Mouse (Mus musculus) kidney, postnatal 36 days (tissue): ENCODE results near the gene Mycbp.
"Not testable (repeated sequence)": the region's sequence is repeated elsewhere in the genome, so short reads cannot be mapped to it uniquely, and the experiment has no call there.

Source experiments
- DNase-seq, 2 experiments: peaks; one replicate each; pipeline ENCODE4 v3.0.0; 2021 to 2022; ENCODE audit warnings: mixed read lengths in 2 of 2

The Mycbp gene

DNA sequence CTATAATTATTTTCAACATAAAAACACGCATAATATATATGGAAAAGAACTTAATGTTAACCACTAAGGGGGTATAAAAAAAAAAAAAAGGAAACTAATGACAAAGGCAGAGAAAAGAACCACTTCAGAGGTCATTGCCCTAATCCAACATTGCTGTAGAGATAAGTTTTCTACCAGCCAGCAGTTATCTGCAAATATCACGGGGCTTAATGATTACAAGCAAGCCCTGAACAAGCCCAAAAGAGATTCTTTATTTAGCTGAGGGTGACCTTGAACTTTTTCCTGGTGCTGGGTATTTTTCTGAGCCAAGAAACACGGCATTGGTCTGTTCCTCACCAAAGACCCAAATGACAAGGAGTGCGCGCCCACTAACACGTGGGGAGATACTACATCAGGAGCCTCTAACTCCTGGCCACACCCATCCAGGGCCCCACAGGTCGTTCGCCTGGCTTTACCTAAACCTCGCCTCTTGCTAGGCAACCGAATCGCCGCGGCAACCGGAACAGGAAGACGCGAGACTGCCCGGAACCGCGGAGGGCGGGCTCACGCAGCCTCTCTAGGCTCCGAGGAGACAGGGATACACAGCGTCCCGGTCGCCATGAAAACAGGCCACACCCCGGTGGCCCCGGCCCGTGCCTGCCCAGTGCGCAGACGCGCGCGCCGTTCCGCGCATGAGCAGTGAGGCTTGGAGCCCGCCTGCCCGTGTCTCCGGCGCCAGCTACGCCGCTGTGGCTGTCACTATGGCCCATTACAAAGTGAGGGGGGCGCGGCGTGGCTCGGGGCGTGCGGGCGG, at the start of gene Mycbp:
TSS of gene Mycbp (plus strand) at position 500 of the 793 bp plus-strand sequence.
- peak; percentile 99 to 100 for DNase-seq

- DNase-seq, result no peak
Measured at GRCm38 (mm10) chr4:123856888-123857287, 47.7 kb upstream of the Mycbp start.

DNA sequence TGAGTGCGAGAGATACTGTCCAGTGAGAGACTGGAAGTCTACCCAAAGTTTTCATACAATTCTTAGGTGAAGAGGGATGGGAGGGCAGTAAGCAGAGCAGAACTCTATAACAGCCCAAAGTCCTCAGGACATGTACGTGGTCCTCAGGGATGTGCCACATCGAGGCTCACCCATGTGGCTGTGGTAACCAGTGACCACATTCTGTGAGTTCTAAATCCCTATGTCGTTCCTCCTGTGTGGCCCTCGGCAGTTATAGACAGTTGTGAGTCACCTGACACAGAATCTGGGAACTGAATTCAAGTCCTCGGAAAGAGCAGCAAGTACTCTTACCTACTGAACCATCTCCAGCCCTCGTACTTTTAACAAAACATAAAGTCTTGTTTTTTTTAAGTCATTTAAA, 46.5 kb upstream of the Mycbp start:
- DNase-seq, result no peak

DNA sequence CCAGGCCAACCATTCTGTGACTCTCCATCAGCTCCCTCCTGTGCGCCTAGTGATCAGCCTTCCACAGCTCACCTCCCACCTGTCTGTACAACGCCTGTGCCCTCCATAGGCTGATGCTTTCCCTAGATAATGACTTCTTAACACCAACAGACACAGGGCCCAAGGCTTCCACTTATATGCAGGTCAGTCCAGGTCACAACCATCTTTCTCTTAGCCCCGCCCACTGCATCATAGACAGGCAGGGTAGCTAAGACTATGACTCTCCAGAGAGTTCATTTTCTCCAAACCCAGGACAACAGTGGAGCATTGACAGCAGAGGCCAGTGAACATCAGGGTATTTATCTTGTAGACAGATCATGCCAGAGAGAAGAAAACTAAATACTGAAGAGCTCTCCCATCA, 45.3 kb upstream of the Mycbp start, which contains the start of gene 4933427I04Rik:
TSS of gene 4933427I04Rik (plus strand) at position 301 of the 400 bp plus-strand sequence.
- no peak for DNase-seq

DNA sequence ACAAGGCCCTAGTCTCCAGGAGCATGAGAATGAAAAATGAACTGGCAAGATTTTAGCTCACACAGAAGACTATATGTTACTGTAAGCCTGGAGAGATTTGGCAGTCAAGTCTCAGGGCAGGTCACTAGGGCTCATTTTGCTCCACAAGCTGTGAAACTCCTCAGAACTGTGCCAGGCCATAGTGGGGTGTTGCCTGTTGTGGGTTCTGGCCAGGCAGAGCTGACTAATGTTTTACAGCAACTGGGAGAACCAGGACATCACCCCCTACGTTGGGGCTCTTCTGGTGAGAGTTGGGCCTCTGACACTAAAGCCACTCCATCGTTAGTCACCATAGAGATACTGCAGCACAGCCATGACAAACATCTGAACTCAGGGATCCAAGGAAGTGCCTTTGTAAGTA, 44.8 kb upstream of the Mycbp start:
- DNase-seq, result no peak

GRCm38 (mm10) chr4:123860621-123861020, 44.0 kb upstream of the Mycbp start:
- no peak for DNase-seq

DNA sequence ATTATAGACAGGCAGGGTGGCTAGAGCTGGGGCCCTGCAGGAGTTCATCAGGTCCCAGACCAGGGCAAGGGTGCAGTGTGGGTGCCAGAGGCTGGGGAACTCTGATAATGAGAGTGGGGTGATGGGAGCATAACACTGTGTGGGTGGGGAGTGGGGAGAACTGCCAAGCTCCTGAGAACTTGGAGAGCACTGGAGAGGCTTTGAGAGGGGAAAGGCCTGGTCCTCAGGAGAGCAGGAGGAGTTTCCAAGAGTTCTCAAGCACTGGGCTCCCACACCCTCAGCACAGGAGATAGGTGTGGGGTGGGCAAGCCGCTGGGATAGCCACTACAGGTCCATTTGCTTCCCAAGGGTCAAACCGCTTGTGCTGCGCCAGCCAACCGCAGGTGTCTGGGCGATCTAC, 10.9 kb upstream of the Mycbp start:
- no peak for DNase-seq

- no peak for DNase-seq
Measured at GRCm38 (mm10) chr4:123894295-123894694, 10.3 kb upstream of the Mycbp start.

- DNase-seq, result peak; percentile 35 to 77
Measured at GRCm38 (mm10) chr4:123898696-123899095, 5.9 kb upstream of the Mycbp start.

DNA sequence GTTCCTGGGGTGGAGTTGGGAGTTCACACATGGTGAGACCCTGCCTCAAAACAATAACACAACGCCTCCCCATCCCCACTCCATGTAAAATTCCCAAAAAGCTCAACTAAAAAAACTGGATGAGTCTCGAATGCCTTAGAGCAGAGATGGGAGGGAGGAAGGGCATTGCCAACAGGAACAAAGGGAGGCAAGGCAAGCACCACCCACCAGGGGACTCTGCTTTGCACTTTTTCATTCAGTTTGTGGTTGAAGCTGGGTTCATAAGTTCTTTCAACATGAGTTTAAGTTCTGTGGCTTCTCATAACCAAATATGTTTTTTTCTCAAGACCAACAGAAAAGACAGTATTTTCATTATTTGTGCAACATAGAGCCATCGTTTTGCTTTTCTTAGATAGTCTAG, 1.2 kb upstream of the Mycbp start:
- DNase-seq, result no peak

DNA sequence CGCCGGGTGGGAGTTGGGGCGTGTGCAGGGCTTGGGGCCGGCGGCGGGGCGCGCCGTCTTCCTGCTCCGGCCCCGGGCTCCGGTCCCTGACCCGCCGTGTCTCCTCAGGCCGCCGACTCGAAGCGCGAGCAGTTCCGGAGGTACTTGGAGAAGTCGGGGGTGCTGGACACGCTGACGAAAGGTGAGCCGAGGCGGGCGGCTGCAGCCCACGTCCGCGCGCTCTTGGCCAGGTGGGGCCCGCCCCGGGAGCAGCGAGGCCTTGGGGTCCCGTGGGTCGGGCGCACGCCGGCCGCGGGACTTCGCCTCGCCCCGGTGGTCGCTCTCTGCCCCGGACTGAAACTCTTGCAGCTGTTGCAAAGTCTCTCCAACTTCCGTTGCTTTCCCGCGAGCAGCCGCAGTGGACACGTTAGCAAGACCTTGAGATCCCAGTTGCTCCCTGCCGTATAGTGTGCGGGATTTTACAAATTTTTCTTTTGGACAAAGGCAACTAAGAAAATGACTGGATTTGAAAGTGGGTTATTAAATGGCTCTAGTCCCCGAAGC, 565 bp downstream of the Mycbp start:
- no peak for DNase-seq

GRCm38 (mm10) chr4:123911503-123911902, 6.9 kb downstream of the Mycbp start:
- no peak for DNase-seq

DNA sequence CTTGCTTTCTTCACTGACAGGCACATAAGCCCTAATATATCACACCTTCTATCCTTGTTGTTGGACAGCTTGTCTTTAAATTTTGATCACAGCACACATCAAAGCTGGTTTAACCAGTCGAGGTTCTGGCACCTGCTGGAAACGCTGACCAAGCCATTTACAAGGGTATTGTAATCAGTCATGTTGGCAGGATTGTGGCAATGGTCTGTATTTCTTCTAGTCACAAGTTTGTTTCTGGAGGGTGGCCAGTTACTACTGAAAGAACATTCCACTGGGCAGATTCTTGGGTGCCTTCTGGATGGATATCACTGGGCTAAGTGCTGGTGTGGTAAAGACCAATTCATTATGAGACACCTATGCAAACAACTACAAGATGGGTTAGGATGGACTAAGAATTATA, 7.8 kb downstream of the Mycbp start:
- DNase-seq, result peak in 1 of 2 experiments; percentile 56

DNA sequence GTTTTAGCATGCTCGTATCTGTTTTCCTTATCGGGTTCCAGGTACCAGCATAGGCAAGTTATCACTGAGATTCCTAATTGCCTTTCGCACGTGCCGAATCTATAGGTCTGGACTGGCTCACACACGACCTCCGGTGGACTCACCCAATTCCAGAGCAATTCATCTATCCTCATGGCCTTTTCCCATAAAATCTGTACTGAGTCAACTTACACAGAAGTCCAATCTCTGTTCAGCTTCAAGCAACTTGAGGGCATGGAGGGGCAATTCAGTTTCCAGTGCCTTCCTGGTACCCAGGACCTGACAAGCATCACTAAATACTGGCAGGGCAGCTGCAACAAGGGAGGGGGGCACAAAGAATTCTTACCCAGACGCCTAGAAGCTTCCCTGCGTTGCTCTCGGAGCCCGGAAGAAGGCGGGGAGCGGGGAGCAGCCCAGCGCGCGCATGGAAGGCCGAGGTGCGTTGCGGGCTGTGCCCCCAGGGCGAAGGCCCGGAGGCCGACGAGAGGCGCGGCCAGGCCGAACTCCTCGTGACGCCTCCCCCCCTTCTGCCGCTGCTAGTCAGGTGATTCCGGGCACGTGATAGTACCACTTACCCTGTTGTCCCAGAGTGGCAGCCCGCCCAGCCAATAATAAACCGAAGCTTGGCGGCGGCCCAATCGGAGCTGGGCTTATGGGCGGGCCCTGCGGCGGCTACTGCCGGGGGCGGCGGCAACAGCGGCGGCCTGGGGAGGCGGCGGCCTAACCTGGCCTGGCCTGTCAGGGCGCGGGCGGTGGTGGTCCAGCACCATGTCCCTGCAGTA, 12.3 kb downstream of the Mycbp start, which contains the start of gene Rragc:
TSS of gene Rragc (plus strand) at position 699 of the 800 bp plus-strand sequence.
- peak; percentile 100 for DNase-seq

- peak; percentile 35 to 59 for DNase-seq
Measured at GRCm38 (mm10) chr4:123917548-123918140, 13.0 kb downstream of the Mycbp start, which contains the start of gene 4930535I16Rik. Gene 4930535I16Rik (minus strand): TSS chr4:123918022.

- DNase-seq, result no peak
Measured at GRCm38 (mm10) chr4:123918851-123919250, 14.2 kb downstream of the Mycbp start.

- DNase-seq, result no peak
Measured at GRCm38 (mm10) chr4:123921055-123921565, 16.5 kb downstream of the Mycbp start.

- peak; percentile 8 to 23 for DNase-seq
Measured at GRCm38 (mm10) chr4:123927961-123928360, 23.3 kb downstream of the Mycbp start.

DNA sequence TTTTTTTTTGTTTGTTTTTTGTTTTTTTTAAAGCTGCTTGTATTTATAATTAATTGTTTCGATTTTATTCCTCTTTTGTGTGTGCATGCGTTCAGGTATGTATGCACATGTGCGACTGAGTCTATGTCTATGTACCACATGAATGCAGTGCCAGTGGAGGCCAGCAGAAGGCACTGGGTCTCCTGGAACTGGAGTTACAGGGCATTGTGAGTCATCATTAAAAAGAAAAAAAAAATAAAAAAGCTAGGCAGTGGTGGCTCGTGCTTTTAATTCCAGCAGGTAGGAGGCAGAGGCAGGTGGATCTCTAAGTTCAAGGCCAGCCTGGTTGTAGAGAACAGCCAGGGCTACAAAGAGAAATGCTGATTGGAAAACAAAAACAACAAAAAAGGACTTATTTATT, 25.4 kb downstream of the Mycbp start:
- DNase-seq, result no peak

DNA sequence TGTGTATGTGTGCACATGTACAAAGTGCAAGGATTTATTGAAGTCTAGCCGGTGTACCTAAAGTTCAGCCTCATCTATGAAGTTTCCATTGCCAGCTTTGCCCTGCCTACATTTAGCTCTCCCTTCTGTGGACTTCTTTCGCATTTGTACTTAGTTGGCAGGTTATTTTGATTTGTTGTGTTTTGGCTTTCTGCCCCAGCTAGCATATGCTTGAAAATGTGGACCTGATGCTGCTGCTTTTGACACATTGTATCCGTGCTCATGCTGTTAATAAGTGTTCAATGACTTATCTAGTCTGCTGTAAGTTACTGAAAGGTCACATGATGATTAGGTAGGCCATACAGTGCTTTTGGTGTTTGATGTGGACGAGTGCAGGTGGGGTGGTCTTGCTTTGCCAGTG, 29.7 kb downstream of the Mycbp start:
- no peak for DNase-seq

DNA sequence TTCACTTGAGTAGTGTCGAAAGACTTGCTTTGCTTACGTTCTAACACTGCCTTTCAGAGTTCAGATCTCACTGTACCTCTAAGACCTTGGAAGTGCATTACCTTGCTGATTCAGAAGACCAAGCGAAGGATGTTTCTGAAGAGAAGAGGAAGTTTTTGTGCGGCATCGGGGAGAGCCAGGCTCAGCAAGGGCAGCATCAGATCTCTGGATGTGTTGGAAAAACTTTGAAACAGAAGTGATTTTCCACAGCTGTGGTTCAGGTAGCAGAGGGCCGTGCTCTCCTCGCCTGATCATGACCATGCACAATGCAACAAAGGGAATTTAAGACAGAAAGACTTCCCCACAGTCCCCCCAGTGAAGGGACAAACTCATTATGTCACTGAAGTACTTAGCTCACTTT, 31.4 kb downstream of the Mycbp start:
- no peak for DNase-seq

DNA sequence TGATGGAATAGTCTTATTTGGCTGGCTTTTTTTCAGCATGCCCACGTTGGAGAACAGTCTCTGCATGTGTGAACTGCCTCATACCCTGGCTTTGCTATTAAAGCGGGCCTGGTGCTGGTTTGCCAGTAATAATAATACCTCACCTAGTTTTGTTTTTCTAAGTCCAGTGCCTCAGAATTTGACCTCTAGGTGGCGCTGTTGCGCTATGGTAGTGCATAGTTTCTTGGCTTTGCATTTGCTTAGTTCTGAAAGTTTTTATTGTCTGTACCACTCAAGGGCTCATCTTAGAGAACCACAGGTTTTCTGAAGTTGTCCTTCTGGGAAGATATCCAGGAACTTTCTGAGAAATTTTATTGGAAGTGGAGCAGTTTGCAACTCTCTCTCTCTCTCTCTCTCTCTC, 35.2 kb downstream of the Mycbp start:
- peak; percentile 56 to 89 for DNase-seq

- DNase-seq, result not testable (repeated sequence)
Measured at GRCm38 (mm10) chr4:123940878-123941277, 36.2 kb downstream of the Mycbp start.
